Mouse (Mus musculus) CD4-positive, CD25-positive, alpha-beta regulatory T cell, adult 2 months (primary cell): ENCODE results near the gene Gm5737.

Source experiments
- DNase-seq: peaks from one replicate; pipeline ENCODE4 v3.0.0-alpha.2; 2012; ENCODE audit warnings: low read depth, low spot score

The Gm5737 gene

DNA sequence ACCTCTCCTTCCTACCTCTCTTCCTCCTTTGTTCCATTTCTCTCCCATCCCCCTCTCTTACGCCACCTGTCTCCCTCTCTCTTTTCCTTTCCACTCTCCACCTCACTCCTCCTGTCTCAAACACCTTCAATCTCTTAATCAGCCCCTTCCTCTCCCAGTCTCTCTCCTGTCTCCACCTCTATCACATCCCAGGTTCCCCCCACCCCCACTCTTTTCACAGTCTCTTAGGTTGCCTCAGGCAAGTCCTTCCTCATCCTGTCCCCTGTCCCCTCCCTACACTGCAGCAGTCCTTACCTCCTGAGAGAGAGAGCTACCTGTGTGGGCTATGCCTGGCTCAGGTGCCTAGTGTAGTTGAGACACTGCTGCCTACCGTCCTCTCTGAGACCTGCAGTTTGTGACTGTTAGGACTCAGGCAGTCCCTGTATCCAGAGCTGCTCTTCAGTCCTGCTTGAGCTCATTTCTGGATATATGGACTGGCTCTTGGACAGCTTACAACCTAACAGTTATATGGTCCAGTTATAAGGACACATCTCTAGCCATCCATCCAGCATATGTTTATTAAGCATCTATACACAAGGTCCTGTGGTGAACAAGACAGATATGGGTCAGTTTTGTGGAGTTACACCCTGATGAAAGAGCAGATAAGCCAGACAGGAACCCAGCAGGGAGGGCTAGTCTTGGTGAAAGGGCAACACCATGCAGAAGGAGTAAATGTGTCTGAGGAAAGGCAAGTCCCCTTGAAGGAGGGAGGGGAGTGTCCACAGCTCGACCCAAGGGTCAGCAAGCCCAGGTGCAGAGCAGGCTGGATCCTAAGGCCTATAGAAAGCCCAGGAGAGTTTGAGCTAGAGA, 63.6 kb downstream of the Gm5737 start:
- no peak for DNase-seq

DNA sequence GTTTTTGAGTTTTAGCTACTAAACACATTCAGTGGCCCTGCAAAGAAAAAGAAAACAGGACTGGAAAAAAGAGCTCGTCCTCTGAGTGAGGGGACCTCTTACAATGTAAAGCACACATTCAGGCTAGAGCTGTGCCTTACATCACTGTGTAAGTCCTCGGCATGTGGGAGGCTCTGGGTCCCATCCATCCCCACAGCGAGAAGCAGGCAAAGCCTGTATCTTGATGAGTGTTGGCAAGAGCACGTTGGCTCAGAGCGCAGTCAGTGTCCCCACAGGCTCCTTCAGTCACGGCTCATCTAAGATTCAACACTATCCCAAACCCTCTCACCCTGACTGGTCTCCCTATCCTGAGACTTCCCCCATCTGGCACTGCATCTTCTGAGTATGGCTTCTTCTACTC, 66.1 kb downstream of the Gm5737 start:
- no peak for DNase-seq

DNA sequence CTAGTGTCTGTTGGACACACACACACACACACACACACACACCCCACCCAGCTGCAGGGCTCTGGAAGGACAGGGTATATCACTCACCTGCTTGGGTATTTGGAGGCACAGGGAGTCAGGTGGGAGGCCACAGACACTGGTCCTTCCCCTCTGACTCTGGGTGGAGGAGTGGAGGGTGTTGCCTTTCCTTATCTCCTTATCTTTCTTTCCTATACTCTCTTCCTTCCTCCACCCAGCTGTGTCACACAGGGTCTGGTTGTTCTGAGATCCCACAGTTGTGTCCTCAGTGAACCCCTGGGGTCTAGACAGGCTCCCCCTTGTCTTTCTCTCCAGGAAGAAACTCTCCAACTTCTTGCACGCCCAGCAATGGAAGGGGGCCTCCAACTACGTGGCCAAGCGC, 67.8 kb downstream of the Gm5737 start:
- no peak for DNase-seq

DNA sequence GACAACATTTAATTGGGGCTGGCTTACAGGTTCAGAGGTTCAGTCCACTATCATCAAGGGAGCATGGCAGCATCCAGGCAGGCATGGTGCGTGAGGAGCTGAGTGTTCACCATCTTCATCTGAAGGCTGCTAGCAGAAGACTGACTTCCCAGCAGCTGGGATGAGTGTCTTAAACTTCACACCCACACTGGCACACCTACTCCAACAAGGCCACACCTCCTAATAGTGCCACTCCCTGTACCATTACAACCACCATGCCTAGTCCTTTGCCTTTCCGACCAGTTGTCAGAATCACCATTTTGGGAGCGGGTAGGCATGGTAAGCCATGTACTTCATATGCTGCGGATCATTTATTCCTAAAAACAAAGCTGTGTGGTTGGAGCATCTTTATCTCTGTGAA, 68.6 kb downstream of the Gm5737 start:
- no peak for DNase-seq
